Mouse (Mus musculus): ENCODE measurements at regions not wholly inside any gene's neighbourhood (a gene's known extent, or its start where the extent isn't known, plus 50 kb on each side); places are given as distances from the start of the nearest gene placed in this dataset.
"Not testable (repeated sequence)": the region's sequence is repeated elsewhere in the genome, so short reads cannot be mapped to it uniquely, and the experiment has no call there.

GRCm38 (mm10) chr2:84042793-84043192 is 52.4 kb downstream of the Gm13691 start:
- DNase-seq (ENCODE audit: low spot score): no peak
- Histone ChIP-seq H3K4me3 (no peak overlapping the region), H3K27me3 (replicated peaks; ENCODE audit: low read depth, poor library complexity, severe bottlenecking) (no peaks in the 10 kb centered on the region), H3K4me1 (peaks cover 4% of the 10 kb centered on the region; the same call in 1 of the 2 replicates), H3K36me3 (replicated peaks) (no peaks in the 10 kb centered on the region), H3K27ac (replicated peaks) (no peak overlapping the region), H3K9me3 (no peaks in the 10 kb centered on the region)
- WGBS: 38% methylated on average over 2 of the region's 2 CpGs

- Histone ChIP-seq H3K9me3 (no peaks in the 10 kb centered on the region), H3K4me3 (no peak overlapping the region), H3K27me3 (replicated peaks; ENCODE audit: low read depth, poor library complexity, severe bottlenecking) (no peaks in the 10 kb centered on the region), H3K36me3 (replicated peaks) (no peaks in the 10 kb centered on the region), H3K4me1 (no peaks in the 10 kb centered on the region), H3K27ac (replicated peaks) (no peak overlapping the region)
- DNase-seq (ENCODE audit: low spot score): no peak
- 91% methylated on average over 9 of the region's 9 CpGs for WGBS
Observed at GRCm38 (mm10) chr2:84048398-84049140, 58.2 kb downstream of the Gm13691 start.

- H3K27ac ChIP-seq (replicated peaks): no peak overlapping the region
- WGBS: 61% methylated on average over 3 of the region's 3 CpGs
- H3K36me3 ChIP-seq (replicated peaks): no peaks in the 10 kb centered on the region
- H3K4me3 ChIP-seq: no peak overlapping the region
- no peak for DNase-seq (ENCODE audit: low spot score)
- H3K27me3 ChIP-seq (replicated peaks; ENCODE audit: low read depth, poor library complexity, severe bottlenecking): no peaks in the 10 kb centered on the region
- H3K9me3 ChIP-seq: no peaks in the 10 kb centered on the region
- no peaks in the 10 kb centered on the region for H3K4me1 ChIP-seq
Observed at GRCm38 (mm10) chr2:84051883-84052331, 61.6 kb downstream of the Gm13691 start.

- no peak overlapping the region for H3K27ac ChIP-seq (replicated peaks)
Observed at GRCm38 (mm10) chr2:84059246-84059645, 68.9 kb downstream of the Gm13691 start.

GRCm38 (mm10) chr2:84061221-84061620 is 70.9 kb downstream of the Gm13691 start:
- H3K4me3 ChIP-seq: no peak overlapping the region
- H3K27ac ChIP-seq (replicated peaks): no peak overlapping the region
- no peaks in the 10 kb centered on the region for H3K36me3 ChIP-seq (replicated peaks)
- DNase-seq (ENCODE audit: low spot score): no peak
- WGBS: 86% methylated on average over 1 of the region's 1 CpGs
- no peaks in the 10 kb centered on the region for H3K27me3 ChIP-seq (replicated peaks; ENCODE audit: low read depth, poor library complexity, severe bottlenecking)
- H3K9me3 ChIP-seq: no peaks in the 10 kb centered on the region
- no peaks in the 10 kb centered on the region for H3K4me1 ChIP-seq

More at GRCm38 (mm10) chr2:84059246-84059645, 68.9 kb downstream of the Gm13691 start:
- Histone ChIP-seq H3K4me1 (no peaks in the 10 kb centered on the region), H3K27me3 (replicated peaks; ENCODE audit: low read depth, poor library complexity, severe bottlenecking) (no peaks in the 10 kb centered on the region), H3K9me3 (no peaks in the 10 kb centered on the region), H3K4me3 (no peak overlapping the region), H3K36me3 (replicated peaks) (no peaks in the 10 kb centered on the region)
- no peak for DNase-seq (ENCODE audit: low spot score)
- WGBS: 88% methylated on average over 7 of the region's 7 CpGs

GRCm38 (mm10) chr2:84064371-84064770 is 74.0 kb downstream of the Gm13691 start:
- Histone ChIP-seq H3K4me1 (no peaks in the 10 kb centered on the region), H3K27ac (replicated peaks) (no peak overlapping the region), H3K27me3 (replicated peaks; ENCODE audit: low read depth, poor library complexity, severe bottlenecking) (no peaks in the 10 kb centered on the region)

GRCm38 (mm10) chr2:84065061-84065460 is 74.7 kb downstream of the Gm13691 start:
- Histone ChIP-seq H3K27me3 (replicated peaks; ENCODE audit: low read depth, poor library complexity, severe bottlenecking) (no peaks in the 10 kb centered on the region), H3K36me3 (replicated peaks) (no peaks in the 10 kb centered on the region), H3K27ac (replicated peaks) (no peak overlapping the region), H3K4me1 (no peaks in the 10 kb centered on the region), H3K4me3 (no peak overlapping the region), H3K9me3 (no peaks in the 10 kb centered on the region)
- no peak for DNase-seq (ENCODE audit: low spot score)
- WGBS: 76% methylated on average over 7 of the region's 7 CpGs

More at GRCm38 (mm10) chr2:84064371-84064770, 74.0 kb downstream of the Gm13691 start:
- 82% methylated on average over 2 of the region's 2 CpGs for WGBS
- no peak for DNase-seq (ENCODE audit: low spot score)
- Histone ChIP-seq H3K36me3 (replicated peaks) (no peaks in the 10 kb centered on the region), H3K9me3 (no peaks in the 10 kb centered on the region), H3K4me3 (no peak overlapping the region)

- Histone ChIP-seq H3K4me1 (no peaks in the 10 kb centered on the region), H3K27ac (replicated peaks) (no peak overlapping the region), H3K9me3 (no peaks in the 10 kb centered on the region), H3K4me3 (no peak overlapping the region), H3K36me3 (replicated peaks) (no peaks in the 10 kb centered on the region), H3K27me3 (replicated peaks; ENCODE audit: low read depth, poor library complexity, severe bottlenecking) (no peaks in the 10 kb centered on the region)
- WGBS: 74% methylated on average over 2 of the region's 2 CpGs
- DNase-seq (ENCODE audit: low spot score): no peak
Observed at GRCm38 (mm10) chr2:84065749-84066148, 75.4 kb downstream of the Gm13691 start.

- no peaks in the 10 kb centered on the region for H3K9me3 ChIP-seq
- no peaks in the 10 kb centered on the region for H3K36me3 ChIP-seq (replicated peaks)
- H3K27me3 ChIP-seq (replicated peaks; ENCODE audit: low read depth, poor library complexity, severe bottlenecking): no peaks in the 10 kb centered on the region
- H3K4me1 ChIP-seq: no peaks in the 10 kb centered on the region
- DNase-seq (ENCODE audit: low spot score): no peak
- no peak overlapping the region for H3K27ac ChIP-seq (replicated peaks)
- no peak overlapping the region for H3K4me3 ChIP-seq
- 80% methylated on average over 3 of the region's 3 CpGs for WGBS
Observed at GRCm38 (mm10) chr2:84066151-84066693, 75.9 kb downstream of the Gm13691 start.

- no peaks in the 10 kb centered on the region for H3K36me3 ChIP-seq (replicated peaks)
- no peaks in the 10 kb centered on the region for H3K9me3 ChIP-seq
- H3K4me1 ChIP-seq: no peaks in the 10 kb centered on the region
- no peak overlapping the region for H3K27ac ChIP-seq (replicated peaks)
- no peak for DNase-seq (ENCODE audit: low spot score)
- no peak overlapping the region for H3K4me3 ChIP-seq
- no peaks in the 10 kb centered on the region for H3K27me3 ChIP-seq (replicated peaks; ENCODE audit: low read depth, poor library complexity, severe bottlenecking)
- WGBS: 73% methylated on average over 6 of the region's 6 CpGs
Observed at GRCm38 (mm10) chr2:84066785-84067526, 76.6 kb downstream of the Gm13691 start.

GRCm38 (mm10) chr2:84068617-84069016 is 78.3 kb downstream of the Gm13691 start:
- no peak overlapping the region for H3K27ac ChIP-seq (replicated peaks)
- WGBS: 88% methylated on average over 4 of the region's 4 CpGs
- no peak for DNase-seq (ENCODE audit: low spot score)
- no peaks in the 10 kb centered on the region for H3K9me3 ChIP-seq
- H3K36me3 ChIP-seq (replicated peaks): no peaks in the 10 kb centered on the region
- H3K4me3 ChIP-seq: no peak overlapping the region
- H3K4me1 ChIP-seq: no peaks in the 10 kb centered on the region
- no peaks in the 10 kb centered on the region for H3K27me3 ChIP-seq (replicated peaks; ENCODE audit: low read depth, poor library complexity, severe bottlenecking)

- H3K27ac ChIP-seq (replicated peaks); H3K36me3 ChIP-seq (replicated peaks); DNase-seq (ENCODE audit: low spot score); H3K27me3 ChIP-seq (replicated peaks; ENCODE audit: low read depth, poor library complexity, severe bottlenecking); H3K9me3 ChIP-seq; H3K4me1 ChIP-seq; H3K4me3 ChIP-seq: not testable (repeated sequence)
- 72% methylated on average over 1 of the region's 1 CpGs for WGBS
Observed at GRCm38 (mm10) chr2:84069411-84069810, 79.1 kb downstream of the Gm13691 start.

Measured in embryonic facial prominence, embryonic 10.5 days (tissue).